Mouse (Mus musculus) B cell, adult 2 months (primary cell): ENCODE results near the gene Olfr873.
"Not testable (repeated sequence)": the region's sequence is repeated elsewhere in the genome, so short reads cannot be mapped to it uniquely, and the experiment has no call there.

Source experiments
- DNase-seq, 2 experiments: peaks; one replicate each; pipeline ENCODE4 v3.0.0; 2022

The Olfr873 gene

GRCm38 (mm10) chr9:20298232-20298631 is at the start of gene Olfr873:
Gene Olfr873, plus strand, starts transcription at chr9:20298532.
- no peak for DNase-seq

DNA sequence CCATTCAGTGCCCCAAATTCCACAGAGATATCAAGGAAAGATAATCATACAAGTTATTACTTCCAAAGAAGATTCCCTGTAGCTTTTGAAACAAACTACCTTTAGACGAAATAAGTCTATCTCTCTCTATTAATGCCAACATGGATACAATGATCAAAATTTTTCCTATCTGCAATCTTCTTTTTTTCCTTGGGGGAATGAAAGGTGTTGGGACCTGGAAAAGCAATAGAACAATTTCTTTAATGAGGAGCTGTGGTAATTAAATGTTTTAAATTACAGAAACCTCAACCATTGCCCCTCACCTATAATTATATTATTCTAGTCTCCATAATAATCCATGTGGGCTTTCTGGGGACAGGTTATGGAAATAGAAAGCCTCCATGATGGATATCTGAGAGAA is 16.3 kb upstream of the Olfr873 start, which contains the start of gene Olfr39:
Gene Olfr39, plus strand, starts transcription at position 301 of the 400 bp plus-strand sequence.
- DNase-seq: no peak

DNA sequence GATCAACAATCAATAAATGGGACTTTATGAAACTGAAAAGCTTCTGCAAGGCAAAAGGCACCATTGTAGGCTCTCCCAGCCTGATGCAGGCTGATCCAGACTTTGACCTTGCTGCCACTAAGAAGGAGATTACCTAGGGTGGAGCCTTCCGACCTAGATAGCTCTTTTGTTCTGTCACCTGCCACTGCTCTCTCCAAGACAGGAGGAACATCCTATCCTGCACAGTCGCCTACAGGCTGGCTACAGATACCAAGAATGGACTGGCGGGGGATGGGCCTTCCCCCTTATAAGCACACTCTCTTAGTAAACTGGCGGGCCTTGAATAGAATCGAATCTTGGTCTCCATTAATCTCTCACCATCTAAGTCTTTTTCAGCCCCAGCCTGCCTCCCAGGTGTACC is 2.8 kb upstream of the Olfr873 start:
- not testable (repeated sequence) for DNase-seq

DNA sequence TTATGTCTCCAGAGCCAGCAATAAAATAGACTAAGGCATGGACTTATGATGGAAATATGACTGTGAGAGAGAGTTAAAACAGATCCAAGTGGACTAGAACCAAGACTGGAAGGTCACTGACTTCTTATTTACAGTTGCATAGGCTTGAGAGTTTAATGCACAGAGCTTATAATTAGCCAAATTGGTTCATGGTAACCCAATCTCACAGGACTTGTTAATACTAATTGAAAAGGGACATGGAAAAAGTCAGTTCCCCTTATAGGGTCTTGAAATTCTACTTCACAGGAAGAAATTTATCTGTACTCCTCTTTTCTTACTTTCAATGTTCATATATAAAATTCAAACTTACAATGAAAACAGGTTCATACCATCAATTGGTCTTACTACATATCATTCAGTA is 37.7 kb downstream of the Olfr873 start, which contains the start of gene Olfr18:
Gene Olfr18, minus strand, starts transcription at position 101 of the 400 bp plus-strand sequence.
- DNase-seq: no peak

- DNase-seq: no peak
Measured at GRCm38 (mm10) chr9:20348501-20348900, 50.2 kb downstream of the Olfr873 start.
